Mouse (Mus musculus) heart, postnatal 0 days (tissue): ENCODE results near the gene Nkrf. TPM values are rescaled to one million over a fixed set of nuclear protein-coding genes. Genes with fewer than 3 reads are reported as not detected.

Experiments used
- ATAC-seq: fragments of 200-750 bp; cut with Nextera tagmentation; 2 replicates; pipeline ENCODE4 v1.8.0; 2017; ENCODE audit warnings: low read depth, moderate number of reproducible peaks, moderate library complexity; ENCODE audit not compliant: insufficient read depth
- DNase-seq: peaks from one replicate; pipeline ENCODE4 v3.0.0-alpha.2; 2016; ENCODE audit warnings: low spot score
- H3K27ac ChIP-seq: fragments of 300-500 bp; sonication (generic); 2 replicates; pipeline ENCODE4 v1.5.1; 2014; ENCODE audit warnings: low read depth, mild to moderate bottlenecking
- H3K27me3 ChIP-seq: fragments of 300-500 bp; sonication (generic); 2 replicates; pipeline ENCODE4 v1.6.1; 2014; ENCODE audit warnings: low read length, mixed read lengths; ENCODE audit not compliant: control insufficient read depth, insufficient read depth
- H3K36me3 ChIP-seq: fragments of 300-500 bp; sonication (generic); replicated peaks from 2 replicates; pipeline ENCODE4 v1.6.1; 2014; ENCODE audit warnings: low read length, mixed read lengths; ENCODE audit not compliant: control insufficient read depth, insufficient read depth
- H3K4me1 ChIP-seq: fragments of 300-500 bp; sonication (generic); 2 replicates; pipeline ENCODE4 v1.6.1; 2014; ENCODE audit warnings: antibody characterized with exemption; ENCODE audit not compliant: control insufficient read depth, insufficient read depth
- H3K4me2 ChIP-seq: fragments of 300-500 bp; sonication (generic); 2 replicates; pipeline ENCODE4 v1.6.1; 2014; ENCODE audit warnings: low read depth, mild to moderate bottlenecking, low read length, moderate library complexity
- H3K4me3 ChIP-seq: fragments of 300-500 bp; sonication (generic); 2 replicates; pipeline ENCODE4 v1.5.1; 2014; ENCODE audit warnings: low read depth, low read length
- H3K9ac ChIP-seq: fragments of 300-500 bp; sonication (generic); replicated peaks from 2 replicates; pipeline ENCODE4 v1.6.1; 2014; ENCODE audit warnings: low read depth, low read length, mixed read lengths
- H3K9me3 ChIP-seq: fragments of 300-500 bp; sonication (generic); replicated peaks from 2 replicates; pipeline ENCODE4 v1.6.1; 2016; ENCODE audit warnings: low read length; ENCODE audit not compliant: control insufficient read depth
- CTCF ChIP-seq: IDR thresholded peaks from 2 replicates; pipeline ENCODE4 v1.5.1; 2016; ENCODE audit warnings: antibody characterized with exemption, control low read depth, low read depth
- EP300 ChIP-seq: IDR thresholded peaks from 2 replicates; pipeline ENCODE4 v1.6.1; 2016; ENCODE audit warnings: antibody characterized with exemption, low read depth
- WGBS: fragments of 180-500 bp; shearing (Covaris S2); extraction: QIAGEN DNeasy Blood & Tissue Kit; methylation state at CpG from one replicate; pipeline ENCODE4 v1.1.7; 2014; 5-methylcytosine and 5-hydroxymethylcytosine counted together
- polyA plus RNA-seq: library from polyadenylated mRNA; unstranded; fragments of >200 nt; fragmentation: Nextera tagmentation; extraction: Ambion mirVana; gene quantifications from 2 replicates; pipeline ENCODE4 v1.2.1, GENCODE M21; 2015
- total RNA-seq: library from RNA; depleted of rRNA; stranded (reverse); fragments of >200 nt; gene quantifications from 2 replicates; pipeline ENCODE4 v1.2.3, GENCODE M21; 2014; ENCODE audit warnings: low replicate concordance

The Nkrf gene
- total and polyA plus RNA-seq, 2 experiments from 2014 or later = 0.51 to 5.7 TPM

DNA sequence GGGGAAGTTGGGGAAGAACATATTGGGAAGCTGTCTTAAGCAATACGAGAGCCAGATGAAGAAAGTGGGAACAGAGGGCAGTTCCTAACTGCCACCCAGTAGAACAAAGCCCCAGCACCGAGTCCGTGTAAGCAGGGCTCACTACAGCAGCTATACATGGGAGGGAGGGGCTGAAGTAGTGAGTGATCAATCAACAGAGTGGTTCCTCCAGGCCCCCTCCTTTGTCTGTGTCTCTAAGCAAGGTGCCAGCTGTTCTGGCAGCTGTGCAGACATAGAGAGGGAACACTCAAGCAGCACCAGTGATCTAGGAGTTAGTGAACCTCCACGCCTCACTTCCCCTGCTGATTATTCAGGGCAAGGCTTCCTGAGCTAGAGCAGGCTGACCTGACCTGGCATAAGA, 27.0 kb upstream of the Nkrf start:
- no peaks in the 10 kb centered on the region for H3K27me3 ChIP-seq
- TF ChIP-seq CTCF = no peak
- no peak for TF ChIP-seq EP300
- ATAC-seq = no peak
- no peaks in the 10 kb centered on the region for H3K4me1 ChIP-seq
- H3K36me3 ChIP-seq = 0 out of 2 replicates have a peak, but pooled peaks cover 4% of the 10 kb centered on the region
- no peak overlapping the region for H3K9ac ChIP-seq
- H3K4me2 ChIP-seq = no peak overlapping the region
- 64% methylated on average over 4 of the region's 4 CpGs for WGBS
- H3K27ac ChIP-seq = no peak overlapping the region
- H3K4me3 ChIP-seq = no peak overlapping the region
- H3K9me3 ChIP-seq = no peaks in the 10 kb centered on the region
- no peak for DNase-seq

DNA sequence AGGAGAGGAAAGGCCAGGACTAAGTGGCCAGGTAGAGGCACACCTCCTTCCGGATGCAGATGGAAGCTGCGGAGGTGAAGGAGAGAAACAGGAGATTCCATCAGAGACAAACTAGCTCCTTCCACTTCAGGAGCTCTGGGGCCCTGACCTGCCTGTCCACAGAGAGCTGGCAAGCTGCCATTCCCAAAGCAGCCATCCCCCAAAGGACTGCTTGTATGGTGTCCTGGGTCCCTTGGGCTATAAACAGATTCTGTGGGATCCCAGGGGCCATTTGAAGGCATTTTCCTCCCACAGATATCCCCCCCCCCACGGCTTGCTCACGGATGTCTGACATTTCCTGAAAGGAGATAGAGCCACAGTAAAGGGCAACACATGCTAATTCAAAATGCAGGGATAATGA, 26.1 kb upstream of the Nkrf start:
- H3K4me1 ChIP-seq = no peaks in the 10 kb centered on the region
- H3K9me3 ChIP-seq = no peaks in the 10 kb centered on the region
- 44% methylated on average over 4 of the region's 4 CpGs for WGBS
- H3K4me2 ChIP-seq = no peak overlapping the region
- H3K9ac ChIP-seq = no peak overlapping the region
- H3K27me3 ChIP-seq = no peaks in the 10 kb centered on the region
- no peak overlapping the region for H3K27ac ChIP-seq
- ATAC-seq (no peak), DNase-seq (no peak)
- no peak overlapping the region for H3K4me3 ChIP-seq
- TF ChIP-seq CTCF (no peak), EP300 (no peak)
- H3K36me3 ChIP-seq = 0 out of 2 replicates have a peak, but pooled peaks cover 4% of the 10 kb centered on the region

DNA sequence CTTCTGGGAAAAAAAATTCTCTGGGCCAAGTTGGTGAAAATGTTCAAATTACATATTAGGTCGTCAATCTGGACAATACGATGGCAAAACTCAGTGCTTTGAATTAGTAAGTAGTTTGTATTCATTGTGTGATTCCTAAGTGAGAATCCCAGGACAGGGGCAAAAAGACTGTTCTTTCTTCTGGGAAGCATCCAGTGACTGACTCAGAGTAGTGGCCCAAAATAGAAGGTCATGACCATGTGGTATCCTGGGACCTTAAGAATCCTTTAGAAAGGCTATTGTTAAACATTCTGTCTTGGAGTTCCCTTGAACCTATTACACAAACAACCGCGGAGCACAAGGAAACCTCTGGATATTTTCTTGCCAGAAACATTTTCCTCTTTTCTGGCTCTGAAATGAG, 18.6 kb upstream of the Nkrf start:
- WGBS = 77% methylated on average over 4 of the region's 4 CpGs
- ATAC-seq (no peak), DNase-seq (no peak)
- Histone ChIP-seq H3K27me3 (no peaks in the 10 kb centered on the region), H3K4me3 (no peak overlapping the region), H3K4me2 (no peak overlapping the region), H3K4me1 (no peaks in the 10 kb centered on the region), H3K9ac (no peak overlapping the region), H3K9me3 (no peaks in the 10 kb centered on the region), H3K36me3 (0 out of 2 replicates have a peak, but pooled peaks cover 11% of the 10 kb centered on the region), H3K27ac (no peak overlapping the region)
- TF ChIP-seq CTCF = no peak
- TF ChIP-seq EP300 = no peak

DNA sequence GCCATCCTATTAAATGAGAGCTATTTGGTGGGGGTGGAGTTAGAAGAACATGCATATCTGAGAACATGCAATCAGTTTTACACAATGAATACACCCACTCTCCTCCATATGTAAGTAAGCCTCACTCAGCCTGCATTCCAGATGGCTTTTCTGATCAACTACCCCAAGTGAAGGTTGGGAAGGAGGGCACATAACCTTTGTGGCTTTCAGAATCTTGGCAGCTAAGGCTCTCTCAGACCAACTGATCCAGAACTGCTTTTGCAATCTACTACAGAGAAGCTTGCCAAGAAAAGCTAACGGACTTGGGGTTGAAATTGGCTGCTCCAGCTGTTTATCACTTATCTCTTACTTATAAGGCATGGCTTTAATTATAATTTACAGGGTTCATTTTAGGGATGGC, 15.1 kb upstream of the Nkrf start:
- no peak for TF ChIP-seq CTCF
- TF ChIP-seq EP300 = no peak
- ATAC-seq = no peak
- H3K9me3 ChIP-seq = no peaks in the 10 kb centered on the region
- H3K27ac ChIP-seq = no peak overlapping the region
- DNase-seq = no peak
- no peak overlapping the region for H3K9ac ChIP-seq
- no peaks in the 10 kb centered on the region for H3K27me3 ChIP-seq
- no peak overlapping the region for H3K4me3 ChIP-seq
- 44% methylated on average over 1 of the region's 1 CpGs for WGBS
- H3K4me2 ChIP-seq = no peak overlapping the region
- peaks cover 11% of the 10 kb centered on the region; the same call in 1 of the 2 replicates for H3K36me3 ChIP-seq
- H3K4me1 ChIP-seq = no peaks in the 10 kb centered on the region

DNA sequence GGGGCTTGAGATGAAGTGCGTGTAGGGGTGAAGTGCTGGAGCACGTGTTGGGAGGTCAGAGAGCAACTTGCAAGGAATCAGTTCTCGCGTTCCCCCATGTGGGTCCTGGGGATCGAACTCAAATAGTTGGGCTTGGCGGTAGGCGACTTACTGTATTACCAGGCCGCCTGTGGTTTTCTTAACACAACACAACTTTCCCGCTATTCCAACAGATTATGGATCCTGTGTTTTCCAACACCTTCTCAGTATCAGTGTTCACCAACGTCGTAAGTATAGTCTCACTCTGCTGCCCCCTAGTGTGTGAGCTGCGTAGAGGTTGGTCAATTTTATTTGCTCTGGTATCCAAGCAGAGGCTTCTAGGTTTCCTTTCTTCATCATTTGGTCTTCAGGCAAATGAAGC, 8.6 kb upstream of the Nkrf start:
- Histone ChIP-seq H3K4me1 (no peaks in the 10 kb centered on the region), H3K27me3 (no peaks in the 10 kb centered on the region), H3K9ac (no peak overlapping the region), H3K36me3 (no peaks in the 10 kb centered on the region; the same call in 1 of the 2 replicates), H3K4me2 (no peak overlapping the region), H3K4me3 (no peak overlapping the region), H3K9me3 (no peaks in the 10 kb centered on the region), H3K27ac (no peak overlapping the region)
- WGBS = 43% methylated on average over 12 of the region's 12 CpGs
- DNase-seq (no peak), ATAC-seq (no peak)
- TF ChIP-seq EP300 = no peak
- peak; percentile 58 for TF ChIP-seq CTCF

DNA sequence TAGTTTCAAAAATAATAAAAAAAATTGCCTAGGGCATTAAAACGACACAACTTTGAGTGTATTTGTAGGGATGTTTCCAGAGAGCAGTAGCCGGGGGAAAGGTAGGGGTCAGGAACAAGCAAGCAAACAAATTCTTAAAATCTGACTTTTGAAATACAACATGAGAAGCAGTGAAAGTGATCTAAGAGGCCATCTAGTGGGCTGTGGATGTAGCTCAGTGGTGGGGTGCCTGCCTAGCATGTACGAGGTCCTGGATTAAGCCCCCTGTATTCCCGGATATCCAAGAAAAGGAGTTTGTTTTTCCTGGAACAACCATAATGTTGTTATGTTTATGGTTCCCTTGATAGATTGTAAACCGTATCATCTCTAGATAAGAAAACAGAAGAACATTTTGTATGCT, 3.8 kb upstream of the Nkrf start:
- DNase-seq = no peak
- H3K4me2 ChIP-seq = no peak overlapping the region
- H3K27me3 ChIP-seq = no peaks in the 10 kb centered on the region
- no peaks in the 10 kb centered on the region for H3K9me3 ChIP-seq
- H3K27ac ChIP-seq = no peak overlapping the region
- H3K36me3 ChIP-seq = no peaks in the 10 kb centered on the region
- no peak overlapping the region for H3K4me3 ChIP-seq
- 19% methylated on average over 5 of the region's 5 CpGs for WGBS
- no peak for ATAC-seq
- H3K4me1 ChIP-seq = no peaks in the 10 kb centered on the region
- TF ChIP-seq CTCF (peak; percentile 20; the same call in 1 of the 2 replicates), EP300 (no peak)
- no peak overlapping the region for H3K9ac ChIP-seq
